Mouse (Mus musculus) left cerebral cortex, postnatal 25 days (tissue): ENCODE results near the gene Usp48. TPM values are rescaled to one million over a fixed set of nuclear protein-coding genes. Genes with fewer than 3 reads are reported as not detected.

ENCODE experiments used
- DNase-seq, 2 experiments: peaks; one replicate each; pipeline ENCODE4 v3.0.0; 2022; ENCODE audit warnings: low spot score in 2 of 2, mixed read lengths in 1 of 2
- intact Hi-C: fragments of 180-260 bp; cut with DNase I; formaldehyde crosslinking; loops from one replicate; pipeline ENCODE4 v1.15.1; 2025
- total RNA-seq, 2 experiments: library from RNA; stranded (reverse); gene quantifications; 2 replicates each; pipeline ENCODE4 v1.2.3; 2021

Gene Usp48
- total RNA-seq, 2 experiments from 2014 or later, result 108 to 121 TPM

- intact Hi-C loops, result loop anchor here (10.0 kb wide), 1 partner anchor 276 kb away; no protein-coding TSS in a partner anchor
- no peak for DNase-seq
Observed at GRCm38 (mm10) chr4:137678568-137678967, 85.0 kb downstream of the Usp48 start.

GRCm38 (mm10) chr4:137679979-137680550, 86.5 kb downstream of the Usp48 start:
- intact Hi-C loops, result loop anchor here (10.0 kb wide), 1 partner anchor 275 kb away; no protein-coding TSS in a partner anchor
- DNase-seq, result peak in 1 of 2 experiments; percentile 61

- peak in 1 of 2 experiments; percentile 12 for DNase-seq
- intact Hi-C loops, result no loop called here
Observed at GRCm38 (mm10) chr4:137680721-137681120, 87.2 kb downstream of the Usp48 start.

- intact Hi-C loops, result no loop called here
- peak; percentile 72 to 78 for DNase-seq
Observed at GRCm38 (mm10) chr4:137681408-137682104, 88.0 kb downstream of the Usp48 start.

GRCm38 (mm10) chr4:137682961-137683453, 89.5 kb downstream of the Usp48 start:
- intact Hi-C loops, result no loop called here
- no peak for DNase-seq

- intact Hi-C loops, result loop anchor here (5.0 kb wide), 1 partner anchor 152 kb away; no protein-coding TSS in a partner anchor
Observed at GRCm38 (mm10) chr4:137684830-137685343, 91.3 kb downstream of the Usp48 start.

GRCm38 (mm10) chr4:137686303-137686702, 92.7 kb downstream of the Usp48 start:
- intact Hi-C loops, result loop anchor here (5.0 kb wide), 1 partner anchor 151 kb away; no protein-coding TSS in a partner anchor
- DNase-seq, result no peak

More at GRCm38 (mm10) chr4:137684830-137685343, 91.3 kb downstream of the Usp48 start:
- no peak for DNase-seq

- intact Hi-C loops, result loop anchor here (5.0 kb wide), 1 partner anchor 150 kb away; no protein-coding TSS in a partner anchor
- no peak for DNase-seq
Observed at GRCm38 (mm10) chr4:137687234-137687825, 93.8 kb downstream of the Usp48 start.

- intact Hi-C loops, result loop anchor here (2.0 kb wide), 1 partner anchor 16 kb away; no protein-coding TSS in a partner anchor
- peak; percentile 61 to 83 for DNase-seq
Observed at GRCm38 (mm10) chr4:137692107-137692902, 98.8 kb downstream of the Usp48 start.

- no peak for DNase-seq
- intact Hi-C loops, result no loop called here
Observed at GRCm38 (mm10) chr4:137695300-137695699, 101.7 kb downstream of the Usp48 start.

GRCm38 (mm10) chr4:137695900-137696299, 102.3 kb downstream of the Usp48 start:
- intact Hi-C loops, result no loop called here
- DNase-seq, result peak in 1 of 2 experiments; percentile 48

- DNase-seq, result no peak
Observed at GRCm38 (mm10) chr4:137697156-137697885, 103.8 kb downstream of the Usp48 start.

GRCm38 (mm10) chr4:137698076-137698985, 104.8 kb downstream of the Usp48 start:
- no peak for DNase-seq
- intact Hi-C loops, result no loop called here

More at GRCm38 (mm10) chr4:137697156-137697885, 103.8 kb downstream of the Usp48 start:
- intact Hi-C loops, result no loop called here

- intact Hi-C loops, result no loop called here
- DNase-seq, result no peak
Observed at GRCm38 (mm10) chr4:137699264-137700211, 106.0 kb downstream of the Usp48 start.

- no peak for DNase-seq
- intact Hi-C loops, result no loop called here
Observed at GRCm38 (mm10) chr4:137700960-137701359, 107.4 kb downstream of the Usp48 start.

- intact Hi-C loops, result no loop called here
Observed at GRCm38 (mm10) chr4:137703077-137703476, 109.5 kb downstream of the Usp48 start.

More at GRCm38 (mm10) chr4:137703077-137703476, 109.5 kb downstream of the Usp48 start:
- DNase-seq, result no peak
